Mouse (Mus musculus): Measurements from ENCODE around the gene Metap1. TPM values are rescaled to one million over a fixed set of nuclear protein-coding genes. Genes with fewer than 3 reads are reported as not detected.

The Metap1 gene
- polyA plus RNA-seq (2012; rRNA removed): 20.8 and 26.5 TPM in 2 replicates

GRCm38 (mm10) chr3:138489327-138490033, at the start of gene Metap1:
TSS of gene Metap1 (minus strand) at chr3:138489515.

DNA sequence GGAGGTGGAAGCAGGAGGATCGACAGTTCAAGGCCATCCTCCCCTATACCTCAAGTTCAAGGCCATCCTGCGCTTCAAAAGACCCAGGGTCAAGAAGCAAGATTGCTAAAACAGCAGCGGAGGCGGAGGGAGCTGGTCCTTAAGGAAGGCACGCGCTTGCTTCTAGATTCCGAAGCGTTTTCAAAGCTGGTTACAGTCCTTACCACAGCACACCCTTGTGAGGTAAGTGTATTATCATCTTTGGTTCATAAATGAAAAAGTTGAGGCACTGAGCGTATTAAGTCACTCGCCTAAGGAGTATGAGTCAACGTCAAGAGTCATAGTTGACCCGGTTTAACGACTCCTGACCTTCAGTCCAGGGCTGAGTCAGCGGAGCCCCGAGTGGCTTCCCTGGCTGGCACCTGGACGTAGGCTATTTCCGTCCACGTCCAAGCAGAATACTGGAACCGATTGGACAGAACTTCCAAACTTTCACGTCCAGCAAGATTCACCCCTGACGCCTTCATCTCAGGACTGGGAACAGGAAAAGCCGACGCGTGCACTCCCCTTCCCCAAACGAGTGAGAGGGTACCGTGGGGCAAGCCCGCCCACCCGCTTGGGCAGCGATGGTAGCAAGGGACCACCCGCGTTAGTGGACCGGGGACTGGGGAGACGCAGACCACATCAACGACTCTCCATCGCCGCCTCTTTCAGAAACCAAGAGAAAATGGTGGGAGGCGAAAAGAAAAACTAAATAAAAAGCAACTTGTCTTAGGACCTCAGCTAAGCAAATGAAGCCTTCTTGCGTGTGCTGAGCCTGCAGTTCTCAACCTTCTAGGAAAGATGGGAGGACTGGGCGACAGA, 37.0 kb upstream of the Metap1 start, which contains the start of gene Eif4e:
TSS of gene Eif4e (plus strand) at position 107 of the 843 bp plus-strand sequence.

GRCm38 (mm10) chr3:138442612-138443464, 46.5 kb downstream of the Metap1 start, which contains the start of gene Adh5:
TSS of gene Adh5 (plus strand) at chr3:138443093.

GRCm38 (mm10) chr3:138415121-138415690, 74.1 kb downstream of the Metap1 start, which contains the start of gene Adh4:
TSS of gene Adh4 (plus strand) at chr3:138415466.

Other genes starting within 250 kb of the Metap1 start
- 3.1 and 3.5 TPM in 2 replicates for gene Adh1, start 228.5 kb downstream of the Metap1 start, polyA plus RNA-seq (2012; rRNA removed)
- gene Adh6a, start 176.2 kb downstream of the Metap1 start, polyA plus RNA-seq (2012; rRNA removed): not detected in 2 replicates
- gene Adh6b, start 147.7 kb downstream of the Metap1 start, polyA plus RNA-seq (2012; rRNA removed): 0.18 and 0.21 TPM in 2 replicates
- 0.03 and 0.08 TPM in 2 replicates for gene Adh4, start 74.0 kb downstream of the Metap1 start, polyA plus RNA-seq (2012; rRNA removed)
- 40.4 and 47.3 TPM in 2 replicates for gene Adh5, start 46.4 kb downstream of the Metap1 start, polyA plus RNA-seq (2012; rRNA removed)
- gene Eif4e, start 36.7 kb upstream of the Metap1 start, polyA plus RNA-seq (2012; rRNA removed): 78.2 and 90.9 TPM in 2 replicates